Mouse (Mus musculus): ENCODE measurements around the gene Foxb1.

Gene Foxb1

DNA sequence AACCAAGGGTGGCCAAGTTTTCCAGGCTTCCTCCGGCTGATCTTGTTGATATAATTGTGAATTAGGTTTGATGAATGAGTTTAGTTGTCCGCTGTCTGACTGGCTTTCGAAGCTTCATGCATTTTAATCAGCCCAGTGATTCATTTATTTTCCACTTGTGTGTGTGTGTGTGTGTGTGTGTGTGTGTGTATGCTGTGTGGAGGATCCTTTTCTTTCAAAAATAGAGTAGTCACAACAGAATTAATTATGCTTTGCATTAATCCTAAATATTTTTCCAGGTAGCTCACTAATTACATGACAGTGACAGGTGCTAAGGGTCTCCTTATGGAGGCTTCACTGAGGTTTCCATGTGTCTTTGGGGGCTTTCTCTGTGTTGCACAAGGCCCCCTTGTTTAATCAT lies 4.3 kb downstream of the Foxb1 start:
- no peak for DNase-seq

DNA sequence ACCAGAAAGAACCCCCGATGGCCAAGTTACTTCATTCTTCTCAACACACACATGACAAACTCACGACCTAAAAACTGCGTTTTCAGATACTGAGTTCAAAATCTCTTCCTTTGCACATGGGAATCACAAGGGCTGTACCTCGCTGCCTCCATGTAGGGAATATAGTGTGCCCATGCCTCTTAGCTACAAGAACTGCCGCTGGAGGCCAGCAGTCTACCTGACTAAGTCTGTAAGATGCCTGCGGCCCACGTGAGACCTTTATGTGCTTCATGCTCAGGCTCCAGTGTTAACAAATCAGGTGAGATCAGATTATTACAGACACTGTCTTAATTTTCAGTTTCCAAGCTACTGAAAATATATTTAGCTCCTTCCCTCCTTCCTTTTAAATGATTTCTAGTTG lies 4.7 kb downstream of the Foxb1 start:
- DNase-seq = no peak

DNA sequence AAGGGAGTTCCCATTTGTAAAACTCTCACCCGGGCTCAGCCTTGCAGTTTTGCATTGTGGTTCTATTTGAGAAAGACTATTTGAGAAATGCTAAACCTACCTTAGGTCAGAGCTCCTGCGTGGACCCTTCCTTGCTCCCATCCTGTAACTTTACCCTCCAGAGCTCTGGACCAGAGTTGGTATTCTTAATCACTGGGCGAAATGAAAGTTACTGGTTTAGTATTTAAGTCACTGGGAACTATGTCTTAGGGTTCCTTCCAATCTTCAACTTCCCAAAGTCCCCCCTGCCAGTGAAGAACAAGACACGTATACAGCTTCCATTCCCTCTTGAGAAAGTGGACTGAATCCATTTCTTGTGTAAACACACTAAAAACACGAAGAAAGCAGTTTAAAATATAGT lies 5.6 kb downstream of the Foxb1 start:
- DNase-seq = no peak

DNA sequence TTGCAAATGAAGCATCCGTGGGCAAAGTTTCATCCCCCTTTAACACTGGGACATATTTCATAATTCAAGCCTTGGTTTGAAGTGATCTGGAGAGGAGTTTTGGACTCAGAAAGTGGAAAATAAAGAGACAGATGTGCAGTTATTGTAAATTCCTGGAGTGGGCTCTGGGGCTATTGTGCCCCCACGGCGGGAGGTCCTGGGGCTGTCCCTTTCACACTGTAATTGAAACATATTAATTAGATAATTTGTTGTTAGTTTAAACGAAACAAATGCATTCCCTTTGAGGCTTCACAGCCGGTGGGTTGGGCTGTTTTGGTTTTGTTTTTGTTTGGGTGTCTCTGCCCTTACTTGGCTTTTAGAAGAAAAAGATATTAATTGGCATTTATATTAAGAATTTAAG lies 6.0 kb downstream of the Foxb1 start:
- DNase-seq = no peak

DNA sequence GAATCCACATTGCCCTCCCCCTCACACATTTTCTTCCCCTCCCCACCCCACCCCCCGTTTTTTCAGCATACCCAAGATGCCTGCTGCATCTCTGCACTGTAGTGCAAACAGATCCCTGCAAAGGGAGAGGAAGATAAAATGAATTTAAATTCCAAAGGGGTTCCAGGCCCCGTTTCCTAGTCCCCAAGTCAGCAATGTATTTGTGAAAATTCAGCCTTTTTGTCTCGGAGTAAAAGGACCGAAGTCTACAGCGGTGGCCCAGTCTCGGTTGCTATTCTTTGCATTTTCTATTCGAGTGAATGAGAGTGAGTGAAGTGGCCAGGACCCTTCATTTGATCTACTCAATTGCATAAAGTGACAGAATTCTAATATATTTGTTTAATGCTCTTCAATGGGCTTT lies 6.4 kb downstream of the Foxb1 start:
- DNase-seq = no peak

DNA sequence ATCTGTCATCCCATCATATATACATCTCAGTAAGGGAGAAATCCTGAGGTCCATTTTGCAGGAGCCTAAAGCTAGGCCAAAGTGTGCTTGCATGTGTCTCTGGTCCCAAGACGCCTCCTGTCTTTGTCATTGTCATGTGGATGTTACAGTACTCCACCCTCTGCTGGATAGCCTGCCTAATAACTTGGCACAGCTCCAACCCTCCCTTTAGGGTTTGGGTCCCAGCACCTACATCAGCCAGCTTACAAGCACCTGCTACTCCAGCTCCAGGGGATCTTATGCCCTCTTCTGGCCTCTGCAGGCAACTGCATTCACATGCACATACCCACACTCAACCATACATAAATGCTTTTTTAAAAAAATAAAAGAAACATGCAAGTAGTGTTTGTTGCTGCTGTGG lies 12.8 kb downstream of the Foxb1 start:
- DNase-seq = no peak

DNA sequence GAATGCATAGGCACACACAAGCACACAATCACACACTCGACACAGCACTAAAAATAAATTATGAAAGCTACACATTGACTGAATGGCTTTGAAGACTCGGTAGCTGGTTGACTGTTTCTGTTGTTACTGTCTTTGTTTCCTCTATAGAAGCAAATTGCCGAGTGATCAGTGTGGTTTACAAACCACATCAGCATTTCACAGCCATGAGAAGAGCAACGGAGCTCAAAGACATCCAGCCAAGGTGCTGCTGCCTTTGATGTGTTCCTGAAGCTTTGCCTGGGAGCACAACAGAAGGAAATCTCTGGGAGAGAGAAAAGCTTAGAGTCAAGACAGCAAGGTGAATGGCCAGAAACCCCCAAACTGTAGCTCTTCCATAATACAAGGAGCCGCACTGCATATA lies 32.0 kb downstream of the Foxb1 start:
- DNase-seq = no peak

DNA sequence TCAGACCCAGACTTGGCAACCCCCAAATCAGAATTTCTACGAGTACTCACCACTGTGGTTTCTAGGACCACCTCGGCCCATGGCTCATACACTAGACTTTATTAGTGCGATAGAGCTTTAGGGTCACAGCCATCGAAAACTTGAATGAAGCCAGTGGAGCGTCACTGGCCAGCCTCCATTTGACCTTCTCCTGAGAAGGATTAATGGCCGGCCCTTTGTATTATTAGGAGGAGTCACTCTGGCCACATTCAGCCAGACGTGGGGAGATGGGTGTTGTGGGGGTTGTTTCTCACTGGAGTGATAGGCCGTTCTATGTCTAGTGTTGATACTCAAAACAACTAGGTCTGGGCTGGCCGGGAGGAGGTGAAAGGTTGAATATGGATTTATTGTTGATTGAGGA lies 42.3 kb downstream of the Foxb1 start:
- no peak for DNase-seq

DNA sequence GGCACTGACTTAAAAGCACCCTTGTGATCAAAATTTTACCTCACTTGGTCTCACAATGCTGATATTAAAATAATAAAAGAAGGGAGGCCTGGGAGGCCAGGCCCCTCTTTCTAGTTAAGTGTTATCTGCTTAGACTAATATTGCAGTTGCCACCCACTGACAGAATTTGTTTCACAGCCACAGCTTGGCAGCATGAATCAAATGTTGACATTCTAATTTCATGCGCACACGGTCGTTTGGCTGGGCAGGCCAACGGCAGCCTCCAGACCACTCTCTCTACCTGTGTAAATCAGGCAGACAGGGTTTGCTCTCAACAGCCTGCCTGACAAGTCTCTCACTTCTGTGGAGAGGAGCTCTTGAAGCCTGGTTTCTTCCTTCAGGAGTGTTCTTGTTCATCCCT lies 44.4 kb downstream of the Foxb1 start:
- DNase-seq = no peak

DNA sequence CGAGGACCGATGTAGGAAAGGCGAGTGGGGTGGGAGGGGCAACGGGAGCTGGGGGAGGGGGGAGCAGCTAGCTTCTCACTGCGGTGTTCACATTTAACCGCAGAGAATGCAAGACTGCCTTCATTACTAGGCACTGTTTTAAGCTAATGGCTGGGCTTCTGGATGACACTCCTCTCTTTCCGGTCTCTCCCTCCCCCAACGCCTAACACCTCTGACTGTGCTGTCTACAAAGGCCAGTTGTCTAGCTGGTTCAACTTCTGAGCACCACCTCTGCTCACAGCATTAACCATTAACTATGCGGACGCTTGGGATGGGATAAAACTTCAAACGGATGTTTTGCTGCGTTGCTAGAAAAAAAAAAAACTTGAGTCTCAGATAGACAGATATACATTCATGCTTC lies 45.3 kb downstream of the Foxb1 start:
- no peak for DNase-seq

DNA sequence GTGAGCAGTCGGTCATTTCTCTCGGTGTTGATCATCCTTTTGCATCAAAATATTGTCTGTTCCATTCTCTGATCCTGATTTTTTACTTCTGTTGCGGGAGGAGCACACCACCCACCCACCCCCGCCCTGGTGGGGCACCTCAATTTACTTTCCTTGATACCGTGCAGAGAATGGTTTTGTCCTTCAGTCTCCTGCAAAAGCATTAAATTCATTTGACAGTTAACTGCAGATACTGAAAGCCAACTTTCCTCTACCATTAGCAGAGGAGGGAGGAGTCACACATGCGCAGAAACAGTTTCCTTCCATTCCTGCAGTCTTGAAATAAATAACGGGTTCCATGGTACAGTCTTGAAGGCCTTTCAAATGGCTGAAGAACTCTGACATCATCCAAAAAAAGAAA lies 46.4 kb downstream of the Foxb1 start:
- no peak for DNase-seq

DNA sequence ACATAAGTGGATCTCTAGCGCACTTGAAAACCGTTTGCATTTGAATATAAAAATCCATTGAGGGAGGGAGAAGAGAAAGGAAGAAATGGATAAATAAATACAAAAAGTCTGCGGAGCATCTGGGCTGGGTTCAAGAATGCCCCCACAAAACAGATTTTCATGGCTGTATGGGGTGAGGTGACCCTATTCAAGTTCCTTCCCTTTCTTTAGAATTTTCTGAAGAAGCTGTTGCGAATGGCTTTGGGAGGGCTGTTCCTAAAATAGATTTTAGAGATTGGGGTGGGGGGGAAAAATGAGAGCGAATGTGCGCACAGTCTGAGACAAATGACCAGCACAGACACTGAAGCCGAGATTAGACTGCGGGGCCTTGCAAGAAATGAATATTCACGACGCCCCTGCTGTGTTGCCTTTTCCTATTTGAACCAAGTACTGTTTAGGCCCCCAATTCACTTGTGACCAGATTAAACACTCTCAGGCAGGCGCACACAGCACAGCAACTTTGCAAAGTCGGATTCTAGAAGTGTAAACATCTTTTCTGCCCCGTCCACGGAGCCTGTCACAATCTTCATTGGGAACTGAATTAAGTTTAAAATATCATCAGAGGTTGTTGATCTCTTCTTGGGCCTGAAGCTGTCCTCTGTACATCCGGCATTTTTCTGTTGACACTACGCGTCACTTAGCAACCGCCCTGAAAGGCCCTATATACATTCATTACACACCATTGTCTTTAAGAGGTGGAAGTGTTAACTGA lies 47.0 kb downstream of the Foxb1 start:
- no peak for DNase-seq

DNA sequence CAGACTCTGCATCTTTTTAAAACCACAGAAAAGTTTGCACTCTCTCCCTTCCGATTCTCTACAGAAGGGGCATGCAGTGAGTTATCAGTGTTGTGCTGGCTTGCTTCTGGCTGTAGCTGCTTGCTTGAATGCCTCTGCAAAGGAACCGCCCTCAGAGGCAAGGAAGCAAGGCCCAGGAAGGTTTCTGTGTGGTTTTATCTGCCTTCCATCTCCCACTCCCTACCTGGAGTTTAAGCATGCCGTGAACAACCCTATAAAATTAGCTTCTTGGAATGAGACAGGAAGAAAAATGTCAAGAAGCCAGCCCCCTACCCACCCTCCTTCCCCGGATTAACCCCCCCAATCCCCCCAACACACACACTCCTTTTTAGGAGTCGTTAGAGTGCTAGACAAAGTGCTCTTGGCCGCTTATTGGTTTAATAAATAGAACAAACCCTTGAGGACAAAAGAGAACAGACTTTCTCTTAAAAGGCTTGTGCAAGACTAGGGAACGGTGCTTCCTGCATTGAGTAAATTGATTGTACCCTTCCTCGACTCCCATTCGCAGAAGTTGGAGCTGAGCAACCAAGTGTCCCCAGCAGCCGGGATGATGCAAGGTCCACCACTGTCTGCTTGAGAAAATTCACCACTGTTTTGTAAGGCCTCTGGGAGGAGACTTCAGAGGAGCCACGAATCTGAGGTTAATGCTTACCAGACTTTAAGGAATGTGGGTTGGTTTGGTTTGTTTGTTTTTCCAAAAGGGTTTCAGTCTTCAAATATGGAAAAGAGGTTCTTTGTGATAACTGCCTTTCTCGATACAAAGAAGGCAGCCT lies 47.8 kb downstream of the Foxb1 start:
- DNase-seq = no peak

All from cerebellum, adult 9-10 months (tissue).